Mouse (Mus musculus): ENCODE measurements at regions not wholly inside any gene's neighbourhood (a gene's known extent, or its start where the extent isn't known, plus 50 kb on each side); places are given as distances from the start of the nearest gene placed in this dataset.

- DNase-seq, result no peak
Observed at GRCm38 (mm10) chr3:76014766-76015165, 58.0 kb upstream of the Golim4 start.

DNA sequence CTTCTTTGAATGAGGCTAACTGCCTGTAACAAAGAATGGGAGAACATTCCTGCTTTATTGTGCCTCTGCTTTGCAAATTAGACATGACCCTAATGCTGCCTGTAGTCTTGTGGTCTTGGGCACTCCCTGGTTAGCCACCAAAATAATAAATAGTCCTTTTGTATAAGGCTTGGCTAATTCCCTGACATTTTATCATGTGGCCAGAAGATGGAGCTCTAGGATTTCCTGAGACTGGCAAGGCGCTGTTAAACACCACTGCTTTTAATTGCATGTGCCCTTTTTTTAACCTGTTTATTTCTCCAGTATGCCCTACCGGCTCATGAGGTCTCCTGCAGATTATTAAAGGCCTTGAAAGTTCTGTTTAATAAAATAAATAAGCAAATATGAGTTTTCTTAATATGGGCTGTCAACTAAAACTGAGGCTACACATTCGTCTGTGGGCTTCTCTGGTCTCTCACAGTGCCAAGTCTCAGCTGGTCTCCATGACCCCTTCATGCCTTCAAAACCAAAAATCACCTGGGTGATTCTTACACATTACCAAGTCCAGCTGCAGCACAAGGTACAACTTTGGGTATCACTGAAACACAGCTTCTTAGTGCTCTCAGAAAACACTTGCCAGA is 51.9 kb upstream of the Golim4 start:
- DNase-seq, result peak; percentile 58 to 61
